Mouse (Mus musculus): ENCODE data around the gene Crb2. TPM values are rescaled to one million over a fixed set of nuclear protein-coding genes. Genes with fewer than 3 reads are reported as not detected.
A peak's percentile ranks its signal among the peaks of the same experiment; 100 is the strongest.

Crb2 gene
- polyA plus RNA-seq, 1 experiment from 2014 or later = 0.39 TPM

DNA sequence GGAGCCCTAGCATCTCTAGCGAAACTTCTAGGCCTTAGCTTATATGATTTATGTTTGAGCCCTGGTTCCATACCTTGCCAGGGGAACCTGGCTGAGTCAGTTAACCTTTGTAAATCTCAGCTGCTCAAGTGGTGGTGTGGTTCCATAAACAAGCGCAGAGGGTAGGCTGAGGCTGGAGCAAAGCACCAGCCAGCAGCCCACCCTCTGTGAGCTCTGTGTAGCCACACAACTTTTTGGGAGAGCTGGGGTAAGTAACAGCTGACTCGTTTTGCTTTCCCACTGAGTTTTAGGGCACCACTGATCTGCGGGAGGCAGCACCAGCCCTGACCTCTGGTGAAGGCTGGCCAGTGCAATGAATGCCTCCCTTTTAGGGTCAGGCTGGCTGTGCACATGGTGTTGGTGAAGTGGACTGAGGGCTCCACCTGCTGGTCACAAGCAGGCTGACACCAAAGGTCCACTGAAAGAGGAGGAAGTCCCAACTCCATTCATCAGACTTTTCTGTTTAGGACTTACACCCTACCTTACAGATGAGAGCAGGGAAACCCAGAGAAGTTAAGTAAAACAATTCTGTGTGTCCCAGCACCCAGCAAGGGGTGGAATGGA is 26.7 kb downstream of the Crb2 start:
- peak; percentile 28 for DNase-seq
- Histone ChIP-seq H3K4me1 (replicated peaks) (peaks cover 10% of the 10 kb centered on the region), H3K4me2 (no peak overlapping the region), H3K9ac (no peak overlapping the region), H3K9me3 (replicated peaks) (no peaks in the 10 kb centered on the region), H3K27me3 (no peaks in the 10 kb centered on the region), H3K27ac (no peak overlapping the region), H3K36me3 (no peaks in the 10 kb centered on the region), H3K4me3 (replicated peaks) (no peak overlapping the region)
- 43% methylated on average over 4 of the region's 4 CpGs for whole genome bisulfite sequencing (ENCODE audit: insufficient replicate concordance)
- ATAC-seq (ENCODE audit: low read depth) = peak; percentile 57

DNA sequence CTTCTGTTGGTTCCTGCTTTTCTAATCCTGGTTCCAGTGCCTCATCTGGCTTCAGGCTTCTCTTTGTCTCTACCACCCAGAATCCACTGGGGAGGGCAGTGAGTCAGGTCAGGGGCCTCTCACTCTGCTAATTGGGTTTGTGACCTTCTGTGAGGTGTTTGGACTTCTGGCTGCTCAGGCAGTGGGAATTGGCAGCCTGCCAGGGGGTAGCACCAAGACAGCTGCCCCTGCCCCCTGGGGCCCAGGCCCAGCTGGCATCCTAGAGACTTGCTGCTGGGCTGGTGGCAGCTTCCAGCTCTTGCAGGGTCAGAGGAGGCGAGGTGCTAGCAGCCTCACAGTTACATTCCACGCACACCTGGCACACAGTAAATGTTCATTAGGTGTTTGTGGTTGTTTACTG is 35.6 kb downstream of the Crb2 start:
- Histone ChIP-seq H3K4me3 (replicated peaks) (no peak overlapping the region), H3K36me3 (peaks cover 12% of the 10 kb centered on the region), H3K27me3 (no peaks in the 10 kb centered on the region), H3K4me1 (replicated peaks) (no peaks in the 10 kb centered on the region), H3K27ac (no peak overlapping the region), H3K9ac (no peak overlapping the region), H3K4me2 (no peak overlapping the region), H3K9me3 (replicated peaks) (no peaks in the 10 kb centered on the region)
- DNase-seq = no peak
- no peak for ATAC-seq (ENCODE audit: low read depth)
- WGBS (ENCODE audit: insufficient replicate concordance) = 81% methylated on average over 2 of the region's 2 CpGs

DNA sequence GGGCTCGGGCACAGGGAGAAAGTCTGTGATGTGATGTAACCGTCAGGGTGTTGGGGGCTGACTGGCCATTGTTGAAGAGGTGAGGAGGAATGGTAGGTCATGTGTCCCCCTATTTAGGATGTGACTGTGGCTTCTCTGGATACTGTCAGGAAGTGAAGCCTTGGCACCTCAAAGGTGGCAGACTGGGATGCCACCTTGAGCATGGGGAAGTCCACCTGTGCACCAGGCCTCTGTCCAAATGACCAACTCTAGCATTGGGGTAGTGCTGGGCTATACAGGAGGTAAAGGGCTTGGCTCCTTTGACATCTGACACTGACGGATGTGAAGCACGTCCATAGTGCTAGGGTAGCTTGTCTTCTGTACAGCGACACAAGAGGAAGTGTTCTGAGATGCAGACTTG is 36.4 kb downstream of the Crb2 start:
- WGBS (ENCODE audit: insufficient replicate concordance) = 79% methylated on average over 5 of the region's 5 CpGs
- Histone ChIP-seq H3K4me2 (no peak overlapping the region), H3K27ac (no peak overlapping the region), H3K27me3 (no peaks in the 10 kb centered on the region), H3K9ac (no peak overlapping the region), H3K9me3 (replicated peaks) (no peaks in the 10 kb centered on the region), H3K4me3 (replicated peaks) (no peak overlapping the region), H3K4me1 (replicated peaks) (no peaks in the 10 kb centered on the region), H3K36me3 (peaks cover 12% of the 10 kb centered on the region)
- DNase-seq = no peak
- no peak for ATAC-seq (ENCODE audit: low read depth)

DNA sequence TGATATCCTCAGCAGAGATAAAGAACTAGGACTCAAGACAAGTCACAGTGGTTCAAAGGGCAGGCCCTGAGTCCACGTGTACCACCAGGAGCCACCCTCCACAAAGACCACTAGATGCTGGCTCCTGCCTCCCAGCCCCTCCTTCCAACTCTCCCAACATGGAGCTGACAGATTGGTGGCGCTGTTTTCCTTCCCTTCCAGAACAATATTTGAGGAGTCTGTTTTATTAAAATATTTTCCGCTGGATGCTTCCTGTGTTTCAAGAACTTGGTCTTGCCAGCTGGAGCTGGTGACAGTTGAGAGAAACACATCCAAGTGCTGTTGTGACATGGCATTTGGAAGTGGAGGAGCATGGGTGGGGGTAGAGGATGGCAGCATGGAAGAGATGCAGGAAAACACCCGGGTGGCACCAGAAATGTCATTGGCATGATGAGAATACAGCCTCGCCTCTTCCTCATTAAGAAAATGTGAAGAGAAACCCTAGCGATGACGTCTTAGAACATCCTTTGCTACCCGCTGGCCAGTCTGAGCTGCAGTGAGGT is 38.8 kb downstream of the Crb2 start:
- peaks cover 12% of the 10 kb centered on the region for H3K36me3 ChIP-seq
- no peak overlapping the region for H3K27ac ChIP-seq
- no peak overlapping the region for H3K4me2 ChIP-seq
- 77% methylated on average over 8 of the region's 8 CpGs for WGBS (ENCODE audit: insufficient replicate concordance)
- H3K9me3 ChIP-seq (replicated peaks) = no peaks in the 10 kb centered on the region
- no peak for DNase-seq
- H3K4me3 ChIP-seq (replicated peaks) = no peak overlapping the region
- ATAC-seq (ENCODE audit: low read depth) = no peak
- H3K27me3 ChIP-seq = no peaks in the 10 kb centered on the region
- H3K4me1 ChIP-seq (replicated peaks) = no peaks in the 10 kb centered on the region
- no peak overlapping the region for H3K9ac ChIP-seq

DNA sequence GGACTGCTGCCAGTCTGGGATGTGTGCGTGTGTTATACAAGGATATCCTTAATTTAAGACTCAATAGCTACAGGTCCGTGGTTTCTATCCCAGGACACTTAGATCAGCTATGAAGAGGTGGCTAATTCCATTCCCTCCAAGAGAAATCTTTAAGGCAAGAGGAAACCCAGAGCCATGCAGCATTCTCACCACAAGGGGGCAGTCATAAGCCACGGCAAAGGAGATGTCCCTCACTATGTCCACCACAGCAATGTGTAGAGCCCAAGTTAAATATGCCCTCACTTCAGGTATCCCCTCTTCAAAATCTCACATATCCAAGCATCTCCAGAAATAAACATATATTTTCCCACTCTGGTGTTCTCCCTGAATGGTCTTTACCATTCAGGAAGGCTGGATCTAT is 39.6 kb downstream of the Crb2 start:
- Histone ChIP-seq H3K36me3 (peaks cover 12% of the 10 kb centered on the region), H3K27ac (no peak overlapping the region), H3K9me3 (replicated peaks) (no peaks in the 10 kb centered on the region), H3K27me3 (no peaks in the 10 kb centered on the region), H3K4me1 (replicated peaks) (no peaks in the 10 kb centered on the region), H3K9ac (no peak overlapping the region), H3K4me2 (no peak overlapping the region), H3K4me3 (replicated peaks) (no peak overlapping the region)
- peak; percentile 36 for DNase-seq
- 13% methylated on average over 3 of the region's 3 CpGs for WGBS (ENCODE audit: insufficient replicate concordance)
- ATAC-seq (ENCODE audit: low read depth) = no peak

DNA sequence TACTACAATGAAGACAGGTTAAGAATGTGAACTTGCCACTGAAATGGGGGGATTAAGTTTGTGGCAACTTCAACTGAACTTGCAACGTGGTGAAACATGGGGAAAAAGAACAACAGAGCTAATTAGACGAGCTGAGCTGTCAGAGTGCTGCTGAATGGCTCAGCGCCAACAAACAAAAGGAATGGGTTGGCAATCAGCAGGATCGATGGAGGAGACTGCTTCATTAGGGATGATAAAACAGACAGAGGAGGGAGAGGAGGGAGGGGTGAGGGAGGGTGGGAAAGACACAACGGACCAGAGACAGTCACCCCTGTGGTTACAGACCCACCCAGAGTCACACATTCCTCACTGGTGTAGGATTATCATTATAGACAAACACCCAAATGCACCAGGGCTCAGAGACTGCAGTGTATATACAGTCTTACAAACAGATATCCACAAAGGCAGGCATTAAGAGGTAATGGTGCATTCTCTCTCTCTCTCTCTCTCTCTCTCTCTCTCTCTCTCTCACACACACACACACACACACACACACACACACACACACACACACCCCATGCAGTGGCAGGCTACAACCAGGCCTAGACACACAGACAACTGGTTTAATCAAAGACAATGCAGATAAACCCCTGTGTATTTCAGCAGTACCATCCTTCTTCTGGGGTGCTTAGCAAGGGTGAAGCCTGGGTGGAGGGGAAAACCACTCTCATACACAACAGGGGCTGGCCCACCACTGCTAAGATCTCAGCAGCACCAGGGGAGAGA is 42.9 kb downstream of the Crb2 start:
- WGBS (ENCODE audit: insufficient replicate concordance) = 44% methylated on average over 5 of the region's 5 CpGs
- no peak for ATAC-seq (ENCODE audit: low read depth)
- H3K9ac ChIP-seq = no peak overlapping the region

DNA sequence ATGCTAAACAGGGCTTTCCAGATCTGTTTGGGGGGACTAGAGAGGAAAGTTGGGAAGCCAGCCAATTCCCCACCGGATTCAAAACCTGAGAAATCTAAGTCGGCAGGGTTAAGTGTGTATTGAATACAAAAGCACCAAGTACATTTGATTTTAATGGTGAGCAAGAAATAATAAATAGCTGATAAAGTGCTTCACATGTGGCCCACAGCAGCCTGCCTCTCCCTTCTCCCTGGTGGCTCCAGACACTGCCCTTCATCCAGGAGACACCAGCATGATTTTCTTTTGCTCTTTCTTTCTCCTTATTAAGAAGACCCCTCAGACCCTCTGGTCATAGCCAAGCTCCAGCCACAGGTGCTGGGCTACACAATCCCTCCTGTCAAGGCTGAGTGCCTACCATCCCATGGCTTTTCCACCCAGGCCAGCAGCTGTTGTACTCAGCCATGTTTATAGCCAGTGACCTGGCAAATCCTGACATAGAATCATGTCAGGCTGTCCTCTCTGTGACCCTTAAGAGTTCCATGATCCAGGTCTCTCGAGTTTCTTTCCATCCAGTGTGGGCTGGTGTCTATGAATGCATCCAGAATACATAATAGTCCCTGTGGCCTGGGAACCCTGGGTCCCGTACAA is 43.6 kb downstream of the Crb2 start:
- Histone ChIP-seq H3K9me3 (replicated peaks) (no peaks in the 10 kb centered on the region), H3K4me2 (no peak overlapping the region), H3K9ac (no peak overlapping the region), H3K27me3 (no peaks in the 10 kb centered on the region), H3K36me3 (0 out of 2 replicates have a peak, but pooled peaks cover 3% of the 10 kb centered on the region), H3K27ac (no peak overlapping the region), H3K4me3 (replicated peaks) (no peak overlapping the region), H3K4me1 (replicated peaks) (no peaks in the 10 kb centered on the region)
- ATAC-seq (ENCODE audit: low read depth) = no peak
- WGBS (ENCODE audit: insufficient replicate concordance) = 60% methylated on average over 4 of the region's 4 CpGs
- DNase-seq = no peak

More for the DNA sequence above, 42.9 kb downstream of the Crb2 start:
- H3K4me3 ChIP-seq (replicated peaks) = no peak overlapping the region
- no peak for DNase-seq
- H3K36me3 ChIP-seq = 0 out of 2 replicates have a peak, but pooled peaks cover 3% of the 10 kb centered on the region
- no peak overlapping the region for H3K27ac ChIP-seq
- no peaks in the 10 kb centered on the region for H3K4me1 ChIP-seq (replicated peaks)
- H3K4me2 ChIP-seq = no peak overlapping the region
- H3K27me3 ChIP-seq = no peaks in the 10 kb centered on the region
- H3K9me3 ChIP-seq (replicated peaks) = no peaks in the 10 kb centered on the region

DNA sequence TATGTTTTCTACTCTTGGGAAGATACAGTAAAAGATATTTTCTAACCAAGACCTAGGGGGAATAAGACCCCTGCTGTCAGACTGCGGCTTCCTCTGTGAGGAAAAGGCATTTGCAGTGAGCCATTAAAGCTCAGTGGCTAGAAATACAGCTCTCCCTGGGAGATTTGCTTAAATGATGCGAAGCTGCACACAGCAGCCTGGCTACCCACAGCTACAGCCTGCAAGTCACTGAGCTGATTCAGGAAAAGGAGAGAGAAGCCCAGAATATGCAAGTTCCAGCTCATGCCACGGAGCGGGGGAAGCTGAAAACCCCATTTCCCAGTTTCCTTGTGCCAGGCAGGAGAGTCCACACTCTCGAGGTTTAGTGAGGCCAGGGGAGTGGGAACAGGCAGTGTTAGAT is 46.1 kb downstream of the Crb2 start:
- no peak for ATAC-seq (ENCODE audit: low read depth)
- WGBS (ENCODE audit: insufficient replicate concordance) = 78% methylated on average over 5 of the region's 5 CpGs
- Histone ChIP-seq H3K4me1 (replicated peaks) (no peaks in the 10 kb centered on the region), H3K36me3 (peaks cover 3% of the 10 kb centered on the region; the same call in 1 of the 2 replicates), H3K4me2 (no peak overlapping the region), H3K9ac (no peak overlapping the region), H3K27me3 (no peaks in the 10 kb centered on the region), H3K27ac (no peak overlapping the region), H3K4me3 (replicated peaks) (no peak overlapping the region), H3K9me3 (replicated peaks) (no peaks in the 10 kb centered on the region)
- no peak for DNase-seq

DNA sequence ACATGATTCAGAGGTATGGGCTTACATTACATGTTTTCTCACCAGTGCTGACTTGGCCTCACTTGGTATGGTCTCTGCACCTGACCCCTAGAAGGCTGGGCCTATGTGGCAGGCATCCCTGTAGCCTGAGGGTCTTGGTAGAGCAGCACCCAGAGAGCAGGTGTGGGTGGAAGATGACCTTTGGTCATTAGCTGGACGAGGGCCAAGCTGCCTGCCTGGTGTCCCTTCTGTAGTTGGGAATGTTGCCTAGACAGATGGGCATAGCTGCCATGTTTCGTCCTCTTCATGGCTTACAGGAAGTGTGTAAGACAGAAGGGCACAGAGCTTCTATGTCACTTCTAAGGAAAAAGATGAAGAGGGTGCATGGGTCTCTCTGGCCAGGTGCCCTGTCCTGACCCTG is 47.8 kb downstream of the Crb2 start:
- Histone ChIP-seq H3K27me3 (no peaks in the 10 kb centered on the region), H3K4me3 (replicated peaks) (no peak overlapping the region), H3K4me2 (no peak overlapping the region), H3K36me3 (peaks cover 3% of the 10 kb centered on the region; the same call in 1 of the 2 replicates), H3K9ac (no peak overlapping the region), H3K9me3 (replicated peaks) (no peaks in the 10 kb centered on the region), H3K27ac (no peak overlapping the region), H3K4me1 (replicated peaks) (no peaks in the 10 kb centered on the region)
- WGBS (ENCODE audit: insufficient replicate concordance) = 59% methylated on average over 2 of the region's 2 CpGs
- ATAC-seq (ENCODE audit: low read depth) (no peak; the same call in 1 of the 2 replicates), DNase-seq (no peak)

DNA sequence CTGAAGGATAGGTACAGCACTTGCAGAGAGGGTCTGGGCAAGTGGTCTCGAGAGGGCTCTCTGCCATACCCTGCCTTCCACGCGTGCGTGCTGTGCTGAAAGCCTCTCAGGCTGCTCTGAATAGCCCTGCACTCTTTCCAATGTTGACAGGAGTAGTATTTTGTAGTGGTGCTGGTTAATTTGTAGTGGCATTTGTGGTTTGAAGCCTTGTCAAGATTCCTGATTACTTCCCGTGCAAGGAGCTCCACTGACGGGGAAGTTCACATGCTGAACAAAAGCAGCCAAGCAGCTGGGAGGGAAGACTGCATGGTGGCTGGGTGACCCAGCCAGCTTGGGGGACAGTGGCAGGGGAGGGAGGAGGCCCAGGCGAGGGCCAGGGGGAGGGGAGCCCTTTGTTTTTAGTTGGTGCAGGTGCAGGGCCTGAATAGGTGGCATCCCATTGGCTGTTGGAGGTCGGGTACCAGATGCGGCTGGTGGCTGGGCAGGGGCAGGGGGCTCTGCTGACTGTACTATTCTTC is 53.8 kb downstream of the Crb2 start:
- no peak overlapping the region for H3K9ac ChIP-seq
- no peak overlapping the region for H3K4me3 ChIP-seq (replicated peaks)
- peaks cover 3% of the 10 kb centered on the region; the same call in 1 of the 2 replicates for H3K36me3 ChIP-seq
- 57% methylated on average over 9 of the region's 9 CpGs for WGBS (ENCODE audit: insufficient replicate concordance)
- ATAC-seq (ENCODE audit: low read depth) (no peak), DNase-seq (no peak)
- no peaks in the 10 kb centered on the region for H3K9me3 ChIP-seq (replicated peaks)
- no peaks in the 10 kb centered on the region for H3K27me3 ChIP-seq
- H3K4me2 ChIP-seq = no peak overlapping the region
- no peak overlapping the region for H3K27ac ChIP-seq
- no peaks in the 10 kb centered on the region for H3K4me1 ChIP-seq (replicated peaks)

DNA sequence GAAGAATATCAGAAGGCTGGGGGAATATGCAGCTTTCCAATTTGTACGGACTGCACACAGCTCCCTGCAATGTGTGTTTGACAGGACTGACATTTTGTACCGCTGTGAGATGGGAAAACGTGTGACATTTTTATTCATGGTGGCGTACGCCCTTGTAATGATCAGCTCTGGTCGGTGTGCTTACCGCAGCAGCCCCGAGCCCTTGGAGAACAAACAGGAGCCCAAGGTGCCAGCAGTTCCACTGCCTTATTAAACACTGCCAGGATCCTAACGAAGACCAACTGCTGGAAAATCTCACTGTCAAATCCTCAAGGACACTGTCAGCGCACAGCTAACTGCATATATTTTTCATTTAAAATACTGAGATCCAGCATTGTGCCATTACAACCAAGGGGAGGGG is 56.2 kb downstream of the Crb2 start:
- no peak for DNase-seq
- Histone ChIP-seq H3K27ac (no peak overlapping the region), H3K36me3 (no peaks in the 10 kb centered on the region), H3K9me3 (replicated peaks) (no peaks in the 10 kb centered on the region), H3K9ac (no peak overlapping the region), H3K4me2 (no peak overlapping the region), H3K4me3 (replicated peaks) (no peak overlapping the region), H3K27me3 (no peaks in the 10 kb centered on the region), H3K4me1 (replicated peaks) (no peaks in the 10 kb centered on the region)
- 81% methylated on average over 10 of the region's 10 CpGs for WGBS (ENCODE audit: insufficient replicate concordance)
- no peak for ATAC-seq (ENCODE audit: low read depth)

All from liver, embryonic 13.5 days (tissue).